Comparison of ENCODE assay signal across 8 mouse cellular contexts in genomic region chr17:26011841-26012460, GRCm38 (mm10). TPM values are rescaled to one million over a fixed set of nuclear protein-coding genes. Genes with fewer than 3 reads are reported as not detected.
DNase-seq lines count a peak whose midpoint lies in the region; ATAC-seq and TF ChIP-seq lines count a peak whose summit lies in the region.

No protein-coding gene starts in this region.

- peak; percentile 92 for ATAC-seq in heart, postnatal 0 days (ENCODE audit: insufficient read depth, low read depth)
- peak; percentile 95 for ATAC-seq in liver, postnatal 0 days
- ATAC-seq in neural tube, embryonic 14.5 days (ENCODE audit: low read depth) = peak; percentile 61; the same call in 1 of the 2 replicates

- TF ChIP-seq POLR2A in CH12.LX (IDR thresholded peaks at IDR 0.05; ENCODE audit: low read depth, low read length) = no peak

- no peak for TF ChIP-seq EP300 in CH12.LX (IDR thresholded peaks at IDR 0.05; ENCODE audit: low read length)
- TF ChIP-seq EP300 in heart, postnatal 0 days (IDR thresholded peaks at IDR 0.05; ENCODE audit: low read depth) = no peak
- TF ChIP-seq EP300 in liver, postnatal 0 days (IDR thresholded peaks at IDR 0.05; ENCODE audit: low read depth) = peak; percentile 41; the same call in 1 of the 2 replicates

- H3K4me2 ChIP-seq in CH12.LX (ENCODE audit: insufficient read depth, low read depth, poor library complexity, severe bottlenecking) = no peak overlapping the region; the same call in 1 of the 2 replicates
- H3K4me2 ChIP-seq in heart, postnatal 0 days (ENCODE audit: low read depth, low read length) = peak overlapping the region; percentile 35; the same call in 1 of the 2 replicates
- H3K4me2 ChIP-seq in liver, postnatal 0 days (ENCODE audit: low read depth, low read length) = peak overlapping the region; percentile 67
- H3K4me2 ChIP-seq in neural tube, embryonic 14.5 days (ENCODE audit: low read depth, low read length) = no peak overlapping the region

- H3K9ac ChIP-seq in CH12.LX (ENCODE audit: insufficient read depth, low read depth) = no peak overlapping the region
- H3K9ac ChIP-seq in heart, postnatal 0 days (replicated peaks; ENCODE audit: low read depth, low read length) = no peak overlapping the region
- no peak overlapping the region for H3K9ac ChIP-seq in liver, postnatal 0 days (replicated peaks)
- H3K9ac ChIP-seq in neural tube, embryonic 14.5 days (replicated peaks; ENCODE audit: low read depth, low read length) = no peak overlapping the region

- dilution Hi-C loops in CH12.LX (cut with MboI; ENCODE audit: extremely low pct_ligation_motif_present, extremely low pct_unique_long_range_greater_than_20kb, low sequenced_read_pairs) = no loop called here

- H3K36me3 ChIP-seq in CH12.LX (replicated peaks in 1 of 2; ENCODE audit: control insufficient read depth in 1 of 2, insufficient read depth in 1 of 2, low read length in 1 of 2) = peaks cover 10 to 33% of the 10 kb centered on the region in 2 experiments
- H3K36me3 ChIP-seq in forebrain, embryonic 10.5 days (replicated peaks) = peaks cover 88% of the 10 kb centered on the region
- H3K36me3 ChIP-seq in heart, postnatal 0 days (replicated peaks; ENCODE audit: control insufficient read depth, insufficient read depth, low read length) = peaks cover 18% of the 10 kb centered on the region
- no peaks in the 10 kb centered on the region; the same call in none of the 2 replicates for H3K36me3 ChIP-seq in liver, postnatal 0 days (replicated peaks; ENCODE audit: insufficient read depth, low read length)
- peaks cover 29% of the 10 kb centered on the region for H3K36me3 ChIP-seq in neural tube, embryonic 14.5 days (ENCODE audit: control insufficient read depth, insufficient read depth, low read length)

- WGBS in forebrain, embryonic 10.5 days = 14% methylated on average over 15 of the region's 15 CpGs
- WGBS in heart, postnatal 0 days = 11% methylated on average over 15 of the region's 15 CpGs
- 6% methylated on average over 15 of the region's 15 CpGs for WGBS in liver, postnatal 0 days (ENCODE audit: insufficient replicate concordance)
- 11% methylated on average over 15 of the region's 15 CpGs for WGBS in neural tube, embryonic 14.5 days

- DNase-seq in CH12.LX (ENCODE audit: extremely low read depth) = peak; percentile 84
- DNase-seq in c-Kit-positive CD71-negative TER-119-negative erythroid progenitor cells, embryonic 14.5 days (ENCODE audit: low read depth) = peak; percentile 97
- DNase-seq in forebrain, embryonic 10.5 days (ENCODE audit: extremely low spot score, low spot score) = peak; percentile 55
- peak; percentile 89 for DNase-seq in heart, postnatal 0 days (ENCODE audit: low spot score)
- peak; percentile 88 to 89 for DNase-seq in kidney, postnatal 25 days
- peak; percentile 89 for DNase-seq in liver, postnatal 0 days
- DNase-seq in testis, postnatal 10 days (ENCODE audit: low spot score) = peak; percentile 84

- H3K27me3 ChIP-seq in CH12.LX (replicated peaks) = no peaks in the 10 kb centered on the region
- H3K27me3 ChIP-seq in forebrain, embryonic 10.5 days (ENCODE audit: poor library complexity, severe bottlenecking) = no peaks in the 10 kb centered on the region
- H3K27me3 ChIP-seq in heart, postnatal 0 days (ENCODE audit: control insufficient read depth, insufficient read depth, low read length) = no peaks in the 10 kb centered on the region
- no peaks in the 10 kb centered on the region for H3K27me3 ChIP-seq in liver, postnatal 0 days (ENCODE audit: insufficient read depth, low read length)
- no peaks in the 10 kb centered on the region for H3K27me3 ChIP-seq in neural tube, embryonic 14.5 days (ENCODE audit: control insufficient read depth, insufficient read depth, low read length)

- H3K27ac ChIP-seq in CH12.LX (ENCODE audit: insufficient read depth, low read depth) = no peak overlapping the region
- no peak overlapping the region for H3K27ac ChIP-seq in forebrain, embryonic 10.5 days
- H3K27ac ChIP-seq in heart, postnatal 0 days (ENCODE audit: low read depth) = no peak overlapping the region
- H3K27ac ChIP-seq in liver, postnatal 0 days (ENCODE audit: low read depth) = no peak overlapping the region
- no peak overlapping the region for H3K27ac ChIP-seq in neural tube, embryonic 14.5 days (ENCODE audit: low read depth, low read length)

- peak; percentile 78 to 86 for TF ChIP-seq CTCF in CH12.LX (conservative IDR thresholded peaks at IDR 0.05 in 1 of 2, IDR thresholded peaks at IDR 0.05 in 1 of 2; ENCODE audit: low read depth in 2 of 2, low read length in 2 of 2)
- TF ChIP-seq CTCF in heart, postnatal 0 days (IDR thresholded peaks at IDR 0.05; ENCODE audit: low read depth) = peak; percentile 85
- peak; percentile 89 for TF ChIP-seq CTCF in liver, postnatal 0 days (IDR thresholded peaks at IDR 0.05; ENCODE audit: low read depth)

- TF ChIP-seq RAD21 in CH12.LX (IDR thresholded peaks at IDR 0.05; ENCODE audit: low read depth, low read length) = peak; percentile 55

- H3K79me2 ChIP-seq in CH12.LX (replicated peaks; ENCODE audit: control insufficient read depth, extremely low read depth, insufficient read depth, poor library complexity, severe bottlenecking) = no peaks in the 10 kb centered on the region

- in situ Hi-C loops in CH12.LX (cut with MboI; ENCODE audit: low pct_ligation_motif_present, low pct_unique_long_range_greater_than_20kb, low sequenced_read_pairs) = loop anchor here (5.0 kb wide), 2 partner anchors 80 to 130 kb away; partner anchors contain the start of genes Decr2 and Wfikkn1

- H3K9me3 ChIP-seq in CH12.LX (replicated peaks; ENCODE audit: low read length) = no peaks in the 10 kb centered on the region
- H3K9me3 ChIP-seq in forebrain, embryonic 10.5 days = no peaks in the 10 kb centered on the region
- no peaks in the 10 kb centered on the region for H3K9me3 ChIP-seq in heart, postnatal 0 days (replicated peaks; ENCODE audit: control insufficient read depth, low read length)
- H3K9me3 ChIP-seq in liver, postnatal 0 days (ENCODE audit: low read length) = no peaks in the 10 kb centered on the region
- H3K9me3 ChIP-seq in neural tube, embryonic 14.5 days (ENCODE audit: control insufficient read depth, low read length) = no peaks in the 10 kb centered on the region

- H3K4me3 ChIP-seq in CH12.LX (replicated peaks in 1 of 3; ENCODE audit: low read depth in 2 of 3, low read length in 2 of 3, poor library complexity in 1 of 3) = no peak overlapping the region
- H3K4me3 ChIP-seq in forebrain, embryonic 10.5 days = peak overlapping the region; percentile 7; the same call in 1 of the 2 replicates
- no peak overlapping the region for H3K4me3 ChIP-seq in heart, postnatal 0 days (ENCODE audit: low read depth, low read length)
- peak overlapping the region; percentile 27 for H3K4me3 ChIP-seq in liver, postnatal 0 days (ENCODE audit: low read depth, low read length)
- no peak overlapping the region for H3K4me3 ChIP-seq in neural tube, embryonic 14.5 days (ENCODE audit: low read depth, low read length)

- peaks cover 20 to 62% of the 10 kb centered on the region in 2 experiments for H3K4me1 ChIP-seq in CH12.LX (ENCODE audit: control insufficient read depth in 1 of 2, insufficient read depth in 2 of 2)
- H3K4me1 ChIP-seq in forebrain, embryonic 10.5 days = 0 out of 2 replicates have a peak, but pooled peaks cover 3% of the 10 kb centered on the region
- H3K4me1 ChIP-seq in heart, postnatal 0 days (ENCODE audit: control insufficient read depth, insufficient read depth) = peaks cover 4% of the 10 kb centered on the region; the same call in 1 of the 2 replicates
- H3K4me1 ChIP-seq in liver, postnatal 0 days (ENCODE audit: insufficient read depth) = peaks cover 9% of the 10 kb centered on the region
- no peaks in the 10 kb centered on the region for H3K4me1 ChIP-seq in neural tube, embryonic 14.5 days (ENCODE audit: control insufficient read depth, insufficient read depth, low read length)

TF ChIP-seq in CH12.LX, 34 proteins besides CTCF, POLR2A, EP300 and RAD21 (continues in another document):
- no peak for TF ChIP-seq HCFC1 (IDR thresholded peaks at IDR 0.05; ENCODE audit: low read depth, low read length)
- TF ChIP-seq ZKSCAN1 (IDR thresholded peaks at IDR 0.05; ENCODE audit: borderline replicate concordance, low read depth, low read length) = no peak
- TF ChIP-seq ZC3H11A (IDR thresholded peaks at IDR 0.05; ENCODE audit: low read depth, low read length) = peak; percentile 4; the same call in 1 of the 2 replicates
- TF ChIP-seq TCF12 (IDR thresholded peaks at IDR 0.05; ENCODE audit: low read depth, low read length) = 0 out of 2 replicates have a peak, but pooled peaks have one; percentile 18

RNA-seq across cellular contexts. Expression of gene Capn15, which starts 26.4 kb away (rescaled TPM):
- total RNA-seq in CH12.LX (2012; rRNA removed) = 6.0 and 7.5 TPM in 2 replicates
- 1.5 and 2.1 TPM in 2 replicates for total RNA-seq in CH12.LX (2014; rRNA removed)
- 11.4 and 11.5 TPM in 2 replicates for polyA plus RNA-seq in CH12.LX (2012; ENCODE audit: insufficient read length, low read depth)
- 31.8 and 37.0 TPM in 2 replicates for polyA plus RNA-seq in forebrain, embryonic 10.5 days (2016; fragmentation: Nextera tagmentation; extraction: Ambion mirVana)
- 6.0 and 8.7 TPM in 2 replicates for total RNA-seq in heart, postnatal 0 days (2014; rRNA removed; ENCODE audit: low replicate concordance)
- 7.0 and 7.4 TPM in 2 replicates for polyA plus RNA-seq in heart, postnatal 0 days (2015; fragmentation: Nextera tagmentation; extraction: Ambion mirVana)
- 6.6 and 8.3 TPM in 2 replicates for polyA plus RNA-seq in liver, postnatal 0 days (2015; fragmentation: Nextera tagmentation; extraction: Ambion mirVana)
- 21.1 and 24.6 TPM in 2 replicates for polyA plus RNA-seq in neural tube, embryonic 14.5 days (2014; fragmentation: Nextera tagmentation; extraction: Ambion mirVana)

RNA-seq across cellular contexts. Expression of gene Rab11fip3, which starts 57.4 kb away (rescaled TPM):
- 3.1 and 4.6 TPM in 2 replicates for total RNA-seq in CH12.LX (2012; rRNA removed)
- total RNA-seq in CH12.LX (2014; rRNA removed) = 3.1 and 3.5 TPM in 2 replicates
- 7.6 and 7.8 TPM in 2 replicates for polyA plus RNA-seq in CH12.LX (2012; ENCODE audit: insufficient read length, low read depth)
- 21.0 and 22.3 TPM in 2 replicates for polyA plus RNA-seq in forebrain, embryonic 10.5 days (2016; fragmentation: Nextera tagmentation; extraction: Ambion mirVana)
- 7.9 and 12.4 TPM in 2 replicates for total RNA-seq in heart, postnatal 0 days (2014; rRNA removed; ENCODE audit: low replicate concordance)
- polyA plus RNA-seq in heart, postnatal 0 days (2015; fragmentation: Nextera tagmentation; extraction: Ambion mirVana) = 6.1 and 8.7 TPM in 2 replicates
- polyA plus RNA-seq in liver, postnatal 0 days (2015; fragmentation: Nextera tagmentation; extraction: Ambion mirVana) = 1.7 TPM in 2 replicates
- 29.0 and 34.1 TPM in 2 replicates for polyA plus RNA-seq in neural tube, embryonic 14.5 days (2014; fragmentation: Nextera tagmentation; extraction: Ambion mirVana)

RNA-seq across cellular contexts. Expression of gene A930017K11Rik, which starts 59.6 kb away (rescaled TPM):
- total RNA-seq in CH12.LX (2012; rRNA removed) (not detected in 2 replicates), CH12.LX (2014; rRNA removed) (not detected in 2 replicates)
- not detected in 2 replicates for polyA plus RNA-seq in CH12.LX (2012; ENCODE audit: insufficient read length, low read depth)
- 0.09 and 0.14 TPM in 2 replicates for polyA plus RNA-seq in forebrain, embryonic 10.5 days (2016; fragmentation: Nextera tagmentation; extraction: Ambion mirVana)
- total RNA-seq in heart, postnatal 0 days (2014; rRNA removed; ENCODE audit: low replicate concordance) = not detected in 2 replicates
- polyA plus RNA-seq in heart, postnatal 0 days (2015; fragmentation: Nextera tagmentation; extraction: Ambion mirVana) = not detected in 2 replicates
- polyA plus RNA-seq in liver, postnatal 0 days (2015; fragmentation: Nextera tagmentation; extraction: Ambion mirVana) = not detected in 2 replicates
- polyA plus RNA-seq in neural tube, embryonic 14.5 days (2014; fragmentation: Nextera tagmentation; extraction: Ambion mirVana) = 0.08 and 0.30 TPM in 2 replicates

Comparison
In these comparisons a context has a peak if more than half of its experiments do, and no peak if none do; other contexts are left out.
1. H3K4me2 ChIP-seq: peak in heart, postnatal 0 days (single experiment) and liver, postnatal 0 days (single experiment); none in CH12.LX (single experiment) and neural tube, embryonic 14.5 days (single experiment).
2. H3K4me3 ChIP-seq: peak in forebrain, embryonic 10.5 days (single experiment) and liver, postnatal 0 days (single experiment); none in CH12.LX (0 of 3), heart, postnatal 0 days (single experiment) and neural tube, embryonic 14.5 days (single experiment).
3. Peak in every context shown above with its lines, with median percentiles within 50 percentile points of each other: DNase-seq, CTCF ChIP-seq and ATAC-seq.